Mouse (Mus musculus) E14TG2a.4 (cell line): Measurements from ENCODE around the gene Scfd2.

Source experiments
- H3K27me3 ChIP-seq: 2 replicates; pipeline ENCODE4 v1.6.1; 2014; ENCODE audit warnings: low read length, control low read depth; ENCODE audit not compliant: insufficient read depth
- H3K36me3 ChIP-seq: 2 replicates; pipeline ENCODE4 v1.6.1; 2014; ENCODE audit warnings: low read length, control low read depth; ENCODE audit not compliant: insufficient read depth
- H3K4me1 ChIP-seq: replicated peaks from 2 replicates; pipeline ENCODE4 v1.6.1; 2014; ENCODE audit warnings: low read depth, low read length, control low read depth
- H3K4me3 ChIP-seq: replicated peaks from 2 replicates; pipeline ENCODE4 v1.5.1; 2014; ENCODE audit warnings: mild to moderate bottlenecking, low read length
- H3K9me3 ChIP-seq: 2 replicates; pipeline ENCODE4 v1.6.1; 2014; ENCODE audit warnings: low read length, control low read depth
- CTCF ChIP-seq: conservative IDR thresholded peaks from 2 replicates; pipeline ENCODE4 v1.5.1; 2014; ENCODE audit warnings: low read length
- NANOG ChIP-seq: IDR thresholded peaks from 2 replicates; pipeline ENCODE4 v1.6.1; 2014; ENCODE audit warnings: borderline replicate concordance, low read length, mixed read lengths
- POU5F1 ChIP-seq: IDR thresholded peaks from 2 replicates; pipeline ENCODE4 v1.6.1; 2014; ENCODE audit warnings: low read length, borderline replicate concordance

The Scfd2 gene

DNA sequence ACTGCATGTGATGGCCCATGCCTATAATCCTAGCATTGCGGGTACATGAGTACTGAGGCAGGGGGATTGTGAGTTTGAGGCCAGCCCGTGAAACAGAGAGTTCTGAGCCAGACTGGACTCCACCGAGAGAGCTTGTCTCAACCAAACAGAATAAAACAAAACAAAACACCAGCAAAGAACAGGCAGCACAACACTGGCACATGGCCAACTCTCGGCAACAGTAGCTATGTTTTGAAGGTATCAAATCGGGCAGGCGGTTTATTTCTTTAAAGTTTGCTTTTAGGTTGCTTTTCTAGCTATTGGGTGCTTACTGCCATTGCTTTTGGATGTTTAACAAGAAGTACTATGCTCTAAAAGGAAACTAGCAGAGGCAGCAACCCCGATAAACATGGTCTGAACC, 251.9 kb downstream of the Scfd2 start:
- peaks cover 3% of the 10 kb centered on the region for H3K4me1 ChIP-seq
- no peak for TF ChIP-seq CTCF
- no peak overlapping the region for H3K4me3 ChIP-seq
- no peaks in the 10 kb centered on the region for H3K27me3 ChIP-seq
- H3K9me3 ChIP-seq = peaks cover 18% of the 10 kb centered on the region
- H3K36me3 ChIP-seq = no peaks in the 10 kb centered on the region

DNA sequence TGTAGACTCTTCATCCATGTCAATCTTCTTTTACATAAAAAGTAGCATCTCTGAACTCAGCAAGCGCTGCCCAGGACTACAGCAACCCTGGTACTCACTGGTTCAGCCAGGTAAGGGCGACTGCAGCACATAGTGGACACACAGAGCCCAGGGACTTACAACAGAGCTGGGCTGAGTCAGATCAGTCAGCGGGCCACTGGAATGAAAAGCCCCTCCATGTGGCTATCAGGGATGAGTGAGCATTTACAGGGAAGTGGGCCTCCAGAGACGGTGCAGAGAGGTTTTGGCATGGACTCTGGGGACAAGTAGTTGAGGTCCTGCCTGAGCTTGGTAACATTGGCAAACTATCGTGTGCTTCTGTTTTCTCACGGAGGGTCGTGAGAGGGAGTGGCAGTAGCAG, 253.1 kb downstream of the Scfd2 start:
- TF ChIP-seq NANOG = no peak
- Histone ChIP-seq H3K4me1 (peaks cover 3% of the 10 kb centered on the region), H3K27me3 (no peaks in the 10 kb centered on the region), H3K36me3 (no peaks in the 10 kb centered on the region), H3K4me3 (no peak overlapping the region), H3K9me3 (peaks cover 18% of the 10 kb centered on the region)

DNA sequence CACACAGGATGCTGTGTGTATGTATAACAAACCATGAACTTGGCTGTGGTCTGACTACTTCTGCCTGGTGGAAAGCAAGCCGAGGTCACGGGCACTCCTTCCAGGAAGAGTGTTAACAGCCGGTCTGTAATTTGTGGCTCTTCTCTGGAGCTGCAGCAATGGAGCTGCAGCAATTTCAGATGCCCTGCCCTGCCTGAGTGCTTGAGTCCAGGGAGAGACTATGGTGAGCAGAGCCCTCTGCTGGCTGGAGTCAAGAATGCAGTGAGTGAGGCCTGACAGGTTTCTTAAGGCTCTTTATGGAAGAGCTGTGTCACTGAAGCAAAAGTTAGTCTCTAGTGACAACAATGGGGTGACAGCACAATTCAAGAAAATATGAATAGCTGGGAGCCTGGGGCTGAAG, 253.8 kb downstream of the Scfd2 start:
- H3K4me1 ChIP-seq = peaks cover 7% of the 10 kb centered on the region
- H3K4me3 ChIP-seq = no peak overlapping the region
- H3K36me3 ChIP-seq = no peaks in the 10 kb centered on the region
- TF ChIP-seq NANOG (no peak), CTCF (peak; percentile 74)
- H3K9me3 ChIP-seq = peaks cover 18% of the 10 kb centered on the region
- H3K27me3 ChIP-seq = no peaks in the 10 kb centered on the region

DNA sequence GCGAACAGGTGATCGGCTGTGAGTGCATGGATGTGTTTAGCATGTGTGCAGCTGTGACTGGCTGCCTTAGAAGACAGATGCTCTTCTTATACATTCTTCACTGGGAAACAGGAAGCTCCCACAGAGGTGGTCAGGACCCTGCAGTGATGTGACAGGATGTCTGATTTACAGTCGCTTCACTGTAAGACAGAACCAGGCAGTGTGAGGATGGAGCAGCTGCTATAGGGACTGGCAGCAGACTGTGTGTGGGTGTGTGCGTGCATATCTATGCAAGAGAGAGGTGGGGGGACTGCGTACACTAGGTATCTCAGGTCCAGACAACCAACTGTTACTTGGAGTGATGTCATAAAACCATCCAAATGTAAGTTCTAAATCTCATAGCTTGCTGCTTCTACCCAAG, 254.3 kb downstream of the Scfd2 start:
- H3K4me1 ChIP-seq = peaks cover 7% of the 10 kb centered on the region
- no peak for TF ChIP-seq POU5F1
- no peak for TF ChIP-seq NANOG
- TF ChIP-seq CTCF = no peak
- H3K9me3 ChIP-seq = peaks cover 18% of the 10 kb centered on the region
- H3K4me3 ChIP-seq = no peak overlapping the region
- H3K27me3 ChIP-seq = no peaks in the 10 kb centered on the region
- H3K36me3 ChIP-seq = no peaks in the 10 kb centered on the region

DNA sequence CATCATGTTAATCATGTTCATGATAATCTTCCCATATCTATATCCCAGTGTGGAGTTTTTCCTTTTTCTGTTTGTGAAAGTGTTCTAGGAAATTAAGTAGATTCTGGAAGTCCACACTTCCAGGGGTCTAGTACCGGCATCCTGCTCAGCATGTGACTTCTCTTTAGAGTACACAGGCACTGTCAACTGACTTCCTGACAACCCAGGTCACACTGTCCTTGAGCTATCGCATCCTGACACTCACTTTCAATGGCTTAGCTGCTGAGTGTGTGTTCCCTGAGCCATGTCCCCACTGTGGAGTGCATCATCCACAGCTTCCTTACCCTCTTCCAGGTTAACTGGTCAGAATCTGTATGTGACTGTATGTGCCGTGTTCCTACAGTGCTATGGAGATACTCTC, 258.2 kb downstream of the Scfd2 start:
- H3K9me3 ChIP-seq = peaks cover 18% of the 10 kb centered on the region
- H3K4me1 ChIP-seq = peaks cover 7% of the 10 kb centered on the region
- TF ChIP-seq CTCF (no peak), POU5F1 (no peak), NANOG (no peak)
- H3K36me3 ChIP-seq = no peaks in the 10 kb centered on the region
- no peaks in the 10 kb centered on the region for H3K27me3 ChIP-seq
- no peak overlapping the region for H3K4me3 ChIP-seq

DNA sequence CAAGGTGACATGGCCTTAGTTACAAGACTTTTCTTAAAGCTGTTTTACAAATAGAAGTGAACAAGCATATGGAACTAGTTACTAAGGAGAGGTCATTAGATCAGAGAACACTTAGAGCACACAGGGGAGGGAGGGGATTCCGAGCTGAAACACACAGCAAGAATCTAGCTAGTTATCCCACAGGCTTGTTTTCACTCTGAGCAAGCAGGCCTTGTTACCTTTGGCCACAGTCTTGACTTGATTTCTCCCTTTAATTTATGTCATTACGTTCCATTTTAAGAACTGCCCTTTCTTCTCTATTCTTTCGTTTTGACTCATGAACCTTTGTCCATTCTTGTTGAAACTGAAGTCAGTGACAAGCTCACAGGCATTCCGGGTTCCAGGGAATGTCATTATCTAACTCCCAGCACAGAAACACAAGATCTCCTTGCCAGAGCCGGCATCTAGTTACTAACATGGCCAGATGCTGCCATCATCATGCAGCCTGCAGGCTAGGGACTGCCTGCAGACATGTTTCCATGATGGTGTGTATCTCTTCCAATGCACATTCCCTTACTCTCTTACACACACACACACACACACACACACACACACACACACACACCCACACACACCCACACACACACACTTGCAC, 263.7 kb downstream of the Scfd2 start:
- H3K27me3 ChIP-seq = no peaks in the 10 kb centered on the region
- H3K4me1 ChIP-seq = peaks cover 24% of the 10 kb centered on the region
- peaks cover 8% of the 10 kb centered on the region; the same call in 1 of the 2 replicates for H3K9me3 ChIP-seq
- no peak overlapping the region for H3K4me3 ChIP-seq
- no peaks in the 10 kb centered on the region for H3K36me3 ChIP-seq
- TF ChIP-seq CTCF (no peak), POU5F1 (no peak), NANOG (no peak)

DNA sequence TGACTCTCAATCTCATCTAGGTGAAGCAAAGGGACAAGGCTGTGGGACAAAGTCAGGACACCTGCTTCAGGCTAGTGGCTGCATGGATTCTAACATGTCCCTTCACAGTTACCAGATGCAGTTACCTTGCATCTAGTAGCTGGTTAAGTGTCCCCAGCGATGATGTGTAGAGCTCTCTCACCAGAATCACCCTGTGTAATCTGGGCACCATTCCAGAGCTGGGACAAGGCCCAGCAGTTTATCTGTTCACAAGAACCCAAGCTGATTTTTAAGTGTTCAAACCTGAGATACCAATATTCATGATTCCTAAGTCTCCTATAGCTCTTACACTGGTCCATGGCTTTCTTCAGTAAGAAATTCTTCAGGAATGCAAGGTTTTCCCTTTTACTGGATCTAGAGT, 264.4 kb downstream of the Scfd2 start:
- no peak overlapping the region for H3K4me3 ChIP-seq
- peaks cover 8% of the 10 kb centered on the region; the same call in 1 of the 2 replicates for H3K9me3 ChIP-seq
- H3K36me3 ChIP-seq = no peaks in the 10 kb centered on the region
- peaks cover 24% of the 10 kb centered on the region for H3K4me1 ChIP-seq
- TF ChIP-seq CTCF = no peak
- H3K27me3 ChIP-seq = no peaks in the 10 kb centered on the region

DNA sequence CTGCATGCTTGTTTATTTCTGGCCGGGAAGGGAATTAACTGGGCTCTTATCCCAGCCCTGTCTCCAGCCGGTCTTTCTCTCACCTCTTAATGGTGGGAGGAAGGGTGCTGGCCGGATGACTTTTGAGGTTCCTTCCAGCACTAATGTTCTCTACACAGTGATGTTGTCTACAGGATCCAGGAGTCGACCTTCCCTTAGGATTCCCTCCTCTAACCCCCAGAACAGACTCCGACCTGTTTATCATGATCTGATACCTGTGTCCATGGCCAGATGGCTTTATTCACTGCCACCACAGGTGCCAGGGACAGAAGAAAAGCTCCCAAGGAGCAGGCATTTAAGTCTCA, 265.1 kb downstream of the Scfd2 start:
- H3K9me3 ChIP-seq = peaks cover 8% of the 10 kb centered on the region; the same call in 1 of the 2 replicates
- TF ChIP-seq NANOG = 0 out of 2 replicates have a peak, but pooled peaks have one; percentile 4
- TF ChIP-seq CTCF = no peak
- no peak for TF ChIP-seq POU5F1
- H3K27me3 ChIP-seq = no peaks in the 10 kb centered on the region
- no peak overlapping the region for H3K4me3 ChIP-seq
- peaks cover 24% of the 10 kb centered on the region for H3K4me1 ChIP-seq
- H3K36me3 ChIP-seq = no peaks in the 10 kb centered on the region

DNA sequence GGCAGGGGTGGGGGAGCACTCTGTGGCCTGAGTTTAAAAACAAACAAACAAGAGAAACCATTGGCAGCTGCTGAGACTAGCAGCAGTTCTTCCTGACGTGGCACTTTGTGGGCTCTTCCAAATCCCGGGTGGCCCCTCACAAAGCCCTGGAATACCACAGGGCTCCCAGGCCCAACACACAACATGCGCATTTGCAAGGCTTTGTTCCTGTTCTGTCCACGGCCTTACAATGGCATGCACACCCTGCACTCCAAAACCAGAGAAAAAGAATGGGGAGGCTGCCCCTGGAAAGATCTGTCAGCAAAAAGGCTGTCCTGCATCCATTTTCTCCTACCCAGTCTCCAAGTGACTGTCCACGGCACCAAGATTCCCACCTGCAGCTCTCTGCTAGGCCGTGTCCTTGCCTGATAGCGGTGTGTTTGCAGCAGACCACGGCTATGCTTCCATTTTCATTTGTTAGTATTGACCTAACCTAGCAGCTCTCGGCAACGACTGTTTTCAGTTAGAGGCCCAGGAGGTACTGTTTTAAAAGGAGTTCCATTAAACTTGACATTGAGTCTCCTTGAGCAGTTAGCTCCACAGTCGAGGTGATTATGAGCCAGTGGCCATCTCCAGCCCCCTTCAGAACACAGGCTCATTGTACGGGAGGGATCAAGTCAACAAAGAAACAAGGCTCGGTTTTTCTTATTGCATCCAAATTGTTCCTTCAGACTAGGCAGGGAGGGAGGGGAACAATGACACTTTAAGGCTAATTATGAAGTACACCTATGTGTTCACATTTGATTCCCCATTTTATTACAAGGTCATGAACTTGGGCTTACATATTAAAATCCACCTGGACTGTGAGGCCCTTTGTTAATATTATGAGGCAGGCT, 265.7 kb downstream of the Scfd2 start:
- Histone ChIP-seq H3K9me3 (peaks cover 9% of the 10 kb centered on the region; the same call in 1 of the 2 replicates), H3K36me3 (no peaks in the 10 kb centered on the region), H3K4me1 (peaks cover 24% of the 10 kb centered on the region), H3K4me3 (0 out of 2 replicates have a peak overlapping the region, but pooled peaks have one; percentile 10), H3K27me3 (no peaks in the 10 kb centered on the region)
- TF ChIP-seq NANOG = 0 out of 2 replicates have a peak, but pooled peaks have one; percentile 6
- peak; percentile 43; the same call in 1 of the 2 replicates for TF ChIP-seq POU5F1
- TF ChIP-seq CTCF = no peak
